Mouse (Mus musculus) limb, embryonic 13.5 days (tissue): ENCODE results near the gene Olfr120. TPM values are rescaled to one million over a fixed set of nuclear protein-coding genes. Genes with fewer than 3 reads are reported as not detected.
"Not testable (repeated sequence)": the region's sequence is repeated elsewhere in the genome, so short reads cannot be mapped to it uniquely, and the experiment has no call there.

Experiments used
- ATAC-seq: fragments of 200-750 bp; cut with Nextera tagmentation; 2 replicates; pipeline ENCODE4 v1.8.0; 2017; ENCODE audit warnings: low read depth, moderate number of reproducible peaks, moderate TSS enrichment; ENCODE audit not compliant: low FRiP score
- H3K27ac ChIP-seq: fragments of 300-500 bp; sonication (generic); 2 replicates; pipeline ENCODE4 v1.5.1; 2015; ENCODE audit warnings: inconsistent platforms, mild to moderate bottlenecking, moderate library complexity
- H3K27me3 ChIP-seq: fragments of 300-500 bp; sonication (generic); 2 replicates; pipeline ENCODE4 v1.6.1; 2015; ENCODE audit warnings: mild to moderate bottlenecking, inconsistent platforms
- H3K36me3 ChIP-seq: fragments of 300-500 bp; sonication (generic); 2 replicates; pipeline ENCODE4 v1.6.1; 2015; ENCODE audit warnings: inconsistent platforms, mild to moderate bottlenecking, moderate library complexity
- H3K4me1 ChIP-seq: fragments of 300-500 bp; sonication (generic); 2 replicates; pipeline ENCODE4 v1.6.1; 2015; ENCODE audit warnings: inconsistent platforms
- H3K4me2 ChIP-seq: fragments of 300-500 bp; sonication (generic); replicated peaks from 2 replicates; pipeline ENCODE4 v1.6.1; 2015; ENCODE audit warnings: inconsistent platforms, mild to moderate bottlenecking, moderate library complexity
- H3K4me3 ChIP-seq: fragments of 300-500 bp; sonication (generic); 2 replicates; pipeline ENCODE4 v1.5.1; 2015; ENCODE audit warnings: moderate library complexity, mild to moderate bottlenecking, inconsistent platforms
- H3K9ac ChIP-seq: fragments of 300-500 bp; sonication (generic); 2 replicates; pipeline ENCODE4 v1.6.1; 2015; ENCODE audit warnings: mild to moderate bottlenecking, inconsistent platforms
- H3K9me3 ChIP-seq: fragments of 300-500 bp; sonication (generic); 2 replicates; pipeline ENCODE4 v1.6.1; 2016; ENCODE audit warnings: inconsistent platforms
- WGBS: fragments of 180-500 bp; shearing (Covaris S2); methylation state at CpG from one replicate; pipeline ENCODE4 v1.1.7; 2015; 5-methylcytosine and 5-hydroxymethylcytosine counted together
- polyA plus RNA-seq: library from polyadenylated mRNA; unstranded; fragments of >200 nt; fragmentation: Nextera tagmentation; extraction: Ambion mirVana; gene quantifications from 2 replicates; pipeline ENCODE4 v1.2.1, GENCODE M21; 2015

The Olfr120 gene
- polyA plus RNA-seq, result not detected in 2 replicates

- H3K9me3 ChIP-seq, result no peaks in the 10 kb centered on the region
- H3K36me3 ChIP-seq, result no peaks in the 10 kb centered on the region
- no peak within 1 kb of the TSS for H3K4me2 ChIP-seq
- no peaks in the 10 kb centered on the region for H3K4me1 ChIP-seq
- no peak within 1 kb of the TSS for H3K4me3 ChIP-seq
- WGBS, result 79% methylated on average over 1 of the region's 1 CpGs
- no peak for ATAC-seq
- no peak within 1 kb of the TSS for H3K27ac ChIP-seq
- H3K27me3 ChIP-seq, result no peaks in the 10 kb centered on the region
- no peak within 1 kb of the TSS for H3K9ac ChIP-seq
Observed at GRCm38 (mm10) chr17:37721508-37721907, at the start of gene Olfr120. Gene Olfr120 (plus strand): TSS chr17:37721808.

- H3K27me3 ChIP-seq, H3K9me3 ChIP-seq, H3K9ac ChIP-seq, H3K4me1 ChIP-seq, H3K36me3 ChIP-seq, H3K4me2 ChIP-seq, H3K27ac ChIP-seq, H3K4me3 ChIP-seq, ATAC-seq: not testable (repeated sequence)
- 77% methylated on average over 1 of the region's 1 CpGs for WGBS
Observed at GRCm38 (mm10) chr17:37696264-37696663, 25.3 kb upstream of the Olfr120 start, which contains the start of gene Olfr119. Gene Olfr119 (plus strand): TSS chr17:37696564.

GRCm38 (mm10) chr17:37738070-37738469, 16.5 kb downstream of the Olfr120 start:
- Histone ChIP-seq H3K9me3 (no peaks in the 10 kb centered on the region), H3K4me1 (no peaks in the 10 kb centered on the region), H3K4me3 (no peak overlapping the region), H3K4me2 (no peak overlapping the region), H3K27ac (no peak overlapping the region), H3K36me3 (no peaks in the 10 kb centered on the region), H3K27me3 (no peaks in the 10 kb centered on the region), H3K9ac (no peak overlapping the region)
- 52% methylated on average over 7 of the region's 7 CpGs for WGBS
- no peak for ATAC-seq

GRCm38 (mm10) chr17:37768307-37768706, 46.7 kb downstream of the Olfr120 start, which contains the start of gene Olfr122:
Gene Olfr122 (plus strand): TSS chr17:37768607.
- H3K4me1 ChIP-seq, result no peaks in the 10 kb centered on the region
- no peak within 1 kb of the TSS for H3K4me3 ChIP-seq
- H3K9me3 ChIP-seq, result 0 out of 2 replicates have a peak, but pooled peaks cover 5% of the 10 kb centered on the region
- no peak within 1 kb of the TSS for H3K4me2 ChIP-seq
- ATAC-seq, result no peak
- no peaks in the 10 kb centered on the region for H3K27me3 ChIP-seq
- no peak within 1 kb of the TSS for H3K27ac ChIP-seq
- no peak within 1 kb of the TSS for H3K9ac ChIP-seq
- no peaks in the 10 kb centered on the region for H3K36me3 ChIP-seq
- 84% methylated on average over 4 of the region's 4 CpGs for WGBS

Other genes with a start within 250 kb of the Olfr120 start
- gene H2-M2, start 238.3 kb upstream of the Olfr120 start, polyA plus RNA-seq, result not detected in 2 replicates
- gene Olfr110, start 229.3 kb upstream of the Olfr120 start, polyA plus RNA-seq, result not detected in 2 replicates
- gene Olfr111, start 213.8 kb upstream of the Olfr120 start, polyA plus RNA-seq, result not detected in 2 replicates
- gene Olfr112, start 152.4 kb upstream of the Olfr120 start, polyA plus RNA-seq, result not detected in 2 replicates
- gene Olfr113, start 144.1 kb upstream of the Olfr120 start, polyA plus RNA-seq, result not detected in 2 replicates
- gene Olfr114, start 129.1 kb upstream of the Olfr120 start, polyA plus RNA-seq, result not detected in 2 replicates
- not detected in 2 replicates for gene Olfr115, start 94.7 kb upstream of the Olfr120 start, polyA plus RNA-seq
- gene Olfr116, start 94.6 kb upstream of the Olfr120 start, polyA plus RNA-seq, result not detected in 2 replicates
- not detected in 2 replicates for gene Olfr117, start 58.0 kb upstream of the Olfr120 start, polyA plus RNA-seq
- not detected in 2 replicates for gene Olfr118, start 54.8 kb upstream of the Olfr120 start, polyA plus RNA-seq
- not detected in 2 replicates for gene Olfr119, start 25.2 kb upstream of the Olfr120 start, polyA plus RNA-seq
- gene Olfr121, start 27.0 kb downstream of the Olfr120 start, polyA plus RNA-seq, result not detected in 2 replicates
- not detected in 2 replicates for gene Olfr122, start 46.8 kb downstream of the Olfr120 start, polyA plus RNA-seq
- not detected in 2 replicates for gene Olfr123, start 71.7 kb downstream of the Olfr120 start, polyA plus RNA-seq
- not detected in 2 replicates for gene Olfr124, start 78.1 kb downstream of the Olfr120 start, polyA plus RNA-seq
- gene Olfr125, start 111.1 kb downstream of the Olfr120 start, polyA plus RNA-seq, result not detected in 2 replicates
- not detected in 2 replicates for gene Olfr126, start 125.7 kb downstream of the Olfr120 start, polyA plus RNA-seq
- not detected in 2 replicates for gene Olfr127, start 178.6 kb downstream of the Olfr120 start, polyA plus RNA-seq
- gene Olfr128, start 198.7 kb downstream of the Olfr120 start, polyA plus RNA-seq, result not detected in 2 replicates
- not detected in 2 replicates for gene Olfr761, start 231.3 kb downstream of the Olfr120 start, polyA plus RNA-seq